Mouse (Mus musculus) hindbrain, embryonic 14.5 days (tissue): ENCODE data around the gene Gpr1. TPM values are rescaled to one million over a fixed set of nuclear protein-coding genes. Genes with fewer than 3 reads are reported as not detected.
"Not testable (repeated sequence)": the region's sequence is repeated elsewhere in the genome, so short reads cannot be mapped to it uniquely, and the experiment has no call there.

Source experiments
- ATAC-seq: fragments of 200-750 bp; cut with Nextera tagmentation; 2 replicates; pipeline ENCODE4 v1.8.0; 2017; ENCODE audit warnings: moderate number of reproducible peaks, mild to moderate bottlenecking, moderate TSS enrichment, moderate library complexity; ENCODE audit not compliant: low FRiP score
- DNase-seq: peaks from one replicate; pipeline ENCODE4 v3.0.0-alpha.2; 2015; ENCODE audit warnings: low spot score
- H3K27ac ChIP-seq: fragments of 300-500 bp; sonication (generic); 2 replicates; pipeline ENCODE4 v1.5.1; 2014; ENCODE audit warnings: mild to moderate bottlenecking, moderate library complexity
- H3K27me3 ChIP-seq: fragments of 300-500 bp; sonication (generic); 2 replicates; pipeline ENCODE4 v1.6.1; 2014; ENCODE audit warnings: mild to moderate bottlenecking, low read length, mixed read lengths; ENCODE audit not compliant: control insufficient read depth, insufficient read depth
- H3K36me3 ChIP-seq: fragments of 300-500 bp; sonication (generic); replicated peaks from 2 replicates; pipeline ENCODE4 v1.6.1; 2014; ENCODE audit not compliant: control insufficient read depth, insufficient read depth
- H3K4me1 ChIP-seq: fragments of 300-500 bp; sonication (generic); replicated peaks from 2 replicates; pipeline ENCODE4 v1.6.1; 2014; ENCODE audit warnings: antibody characterized with exemption, low read length, mixed read lengths; ENCODE audit not compliant: control insufficient read depth, insufficient read depth
- H3K4me2 ChIP-seq: fragments of 300-500 bp; sonication (generic); replicated peaks from 2 replicates; pipeline ENCODE4 v1.6.1; 2014; ENCODE audit warnings: mild to moderate bottlenecking, moderate library complexity
- H3K4me3 ChIP-seq: fragments of 300-500 bp; sonication (generic); replicated peaks from 2 replicates; pipeline ENCODE4 v1.5.1; 2014; ENCODE audit warnings: mild to moderate bottlenecking, low read length
- H3K9ac ChIP-seq: fragments of 300-500 bp; sonication (generic); 2 replicates; pipeline ENCODE4 v1.6.1; 2014
- H3K9me3 ChIP-seq: fragments of 300-500 bp; sonication (generic); 2 replicates; pipeline ENCODE4 v1.6.1; 2016; ENCODE audit warnings: low read length; ENCODE audit not compliant: control insufficient read depth
- WGBS: fragments of 180-500 bp; shearing (Covaris S2); extraction: QIAGEN DNeasy Blood & Tissue Kit; methylation state at CpG from one replicate; pipeline ENCODE4 v1.1.7; 2014; 5-methylcytosine and 5-hydroxymethylcytosine counted together
- polyA plus RNA-seq: library from polyadenylated mRNA; unstranded; fragments of >200 nt; fragmentation: Nextera tagmentation; extraction: Ambion mirVana; gene quantifications from 2 replicates; pipeline ENCODE4 v1.2.1, GENCODE M21; 2014

Gpr1 gene
- polyA plus RNA-seq, 1 experiment from 2014 or later = 0.35 TPM

GRCm38 (mm10) chr1:63190851-63191250 lies 23.5 kb downstream of the Gpr1 start:
- no peak overlapping the region for H3K9ac ChIP-seq
- H3K27me3 ChIP-seq = no peaks in the 10 kb centered on the region
- WGBS = 68% methylated on average over 8 of the region's 8 CpGs
- H3K36me3 ChIP-seq = no peaks in the 10 kb centered on the region
- DNase-seq = no peak
- H3K4me3 ChIP-seq = no peak overlapping the region
- no peaks in the 10 kb centered on the region for H3K4me1 ChIP-seq
- no peaks in the 10 kb centered on the region for H3K9me3 ChIP-seq
- H3K4me2 ChIP-seq = no peak overlapping the region
- no peak overlapping the region for H3K27ac ChIP-seq
- no peak for ATAC-seq

GRCm38 (mm10) chr1:63188536-63188935 lies 25.8 kb downstream of the Gpr1 start:
- H3K4me3 ChIP-seq = no peak overlapping the region
- H3K27me3 ChIP-seq = no peaks in the 10 kb centered on the region
- no peaks in the 10 kb centered on the region for H3K36me3 ChIP-seq
- no peak overlapping the region for H3K9ac ChIP-seq
- no peaks in the 10 kb centered on the region for H3K4me1 ChIP-seq
- no peak for DNase-seq
- H3K9me3 ChIP-seq = no peaks in the 10 kb centered on the region
- 95% methylated on average over 3 of the region's 3 CpGs for WGBS
- no peak for ATAC-seq
- H3K4me2 ChIP-seq = no peak overlapping the region
- H3K27ac ChIP-seq = no peak overlapping the region

GRCm38 (mm10) chr1:63185430-63185829 lies 28.9 kb downstream of the Gpr1 start:
- not testable (repeated sequence) for H3K9ac ChIP-seq, H3K4me2 ChIP-seq, H3K4me3 ChIP-seq, H3K36me3 ChIP-seq, DNase-seq, H3K27ac ChIP-seq, H3K27me3 ChIP-seq, H3K9me3 ChIP-seq, H3K4me1 ChIP-seq, ATAC-seq
- WGBS = 96% methylated on average over 6 of the region's 6 CpGs

- no peak overlapping the region for H3K4me2 ChIP-seq
- H3K9me3 ChIP-seq = no peaks in the 10 kb centered on the region
- H3K27me3 ChIP-seq = no peaks in the 10 kb centered on the region
- H3K36me3 ChIP-seq = peaks cover 29% of the 10 kb centered on the region
- H3K4me3 ChIP-seq = no peak overlapping the region
- no peak overlapping the region for H3K9ac ChIP-seq
- DNase-seq (peak; percentile 84), ATAC-seq (no peak)
- H3K27ac ChIP-seq = no peak overlapping the region
- 60% methylated on average over 10 of the region's 10 CpGs for WGBS
- H3K4me1 ChIP-seq = peaks cover 6% of the 10 kb centered on the region
These were observed 31.6 kb downstream of the Gpr1 start for GRCm38 (mm10) chr1:63182636-63183270.

GRCm38 (mm10) chr1:63182212-63182611 lies 32.1 kb downstream of the Gpr1 start:
- WGBS = 80% methylated on average over 5 of the region's 5 CpGs
- Histone ChIP-seq H3K36me3 (peaks cover 29% of the 10 kb centered on the region), H3K9ac (no peak overlapping the region), H3K27me3 (no peaks in the 10 kb centered on the region), H3K9me3 (no peaks in the 10 kb centered on the region), H3K27ac (no peak overlapping the region), H3K4me2 (no peak overlapping the region), H3K4me3 (no peak overlapping the region), H3K4me1 (peaks cover 10% of the 10 kb centered on the region)
- no peak for DNase-seq
- ATAC-seq = no peak

GRCm38 (mm10) chr1:63181480-63181879 lies 32.9 kb downstream of the Gpr1 start:
- Histone ChIP-seq H3K27me3 (no peaks in the 10 kb centered on the region), H3K4me2 (no peak overlapping the region), H3K27ac (peak overlapping the region; percentile 52; the same call in 1 of the 2 replicates), H3K4me1 (peaks cover 10% of the 10 kb centered on the region), H3K4me3 (no peak overlapping the region), H3K36me3 (peaks cover 29% of the 10 kb centered on the region), H3K9me3 (no peaks in the 10 kb centered on the region), H3K9ac (no peak overlapping the region)
- no peak for DNase-seq
- peak; percentile 1; the same call in 1 of the 2 replicates for ATAC-seq
- 100% methylated on average over 1 of the region's 1 CpGs for WGBS

- Histone ChIP-seq H3K27ac (peak overlapping the region; percentile 52; the same call in 1 of the 2 replicates), H3K4me3 (no peak overlapping the region), H3K27me3 (no peaks in the 10 kb centered on the region), H3K9ac (no peak overlapping the region), H3K36me3 (peaks cover 29% of the 10 kb centered on the region), H3K4me2 (no peak overlapping the region), H3K9me3 (no peaks in the 10 kb centered on the region), H3K4me1 (peaks cover 10% of the 10 kb centered on the region)
- DNase-seq (peak; percentile 98), ATAC-seq (peak; percentile 88)
- WGBS = 3% methylated on average over 3 of the region's 3 CpGs
These were observed 33.3 kb downstream of the Gpr1 start for GRCm38 (mm10) chr1:63181019-63181418.

GRCm38 (mm10) chr1:63180575-63180974 lies 33.8 kb downstream of the Gpr1 start:
- not testable (repeated sequence) for H3K9ac ChIP-seq, DNase-seq, H3K27ac ChIP-seq, ATAC-seq, H3K27me3 ChIP-seq, H3K9me3 ChIP-seq, H3K4me2 ChIP-seq, H3K4me3 ChIP-seq
- H3K36me3 ChIP-seq = peaks cover 29% of the 10 kb centered on the region
- H3K4me1 ChIP-seq = peaks cover 13% of the 10 kb centered on the region
- 66% methylated on average over 4 of the region's 4 CpGs for WGBS

- Histone ChIP-seq H3K27me3 (no peaks in the 10 kb centered on the region), H3K4me3 (no peak overlapping the region), H3K36me3 (peaks cover 29% of the 10 kb centered on the region), H3K9me3 (no peaks in the 10 kb centered on the region), H3K4me2 (no peak overlapping the region), H3K9ac (no peak overlapping the region), H3K27ac (no peak overlapping the region), H3K4me1 (peaks cover 18% of the 10 kb centered on the region)
- ATAC-seq = no peak
- whole genome bisulfite sequencing = 95% methylated on average over 4 of the region's 4 CpGs
- no peak for DNase-seq
These were observed 34.2 kb downstream of the Gpr1 start for GRCm38 (mm10) chr1:63180122-63180521.
